Mouse (Mus musculus) hindbrain, embryonic 14.5 days (tissue): ENCODE results near the gene Tor1aip1. TPM values are rescaled to one million over a fixed set of nuclear protein-coding genes. Genes with fewer than 3 reads are reported as not detected.

Experiments used
- ATAC-seq: fragments of 200-750 bp; cut with Nextera tagmentation; 2 replicates; pipeline ENCODE4 v1.8.0; 2017; ENCODE audit warnings: moderate number of reproducible peaks, mild to moderate bottlenecking, moderate TSS enrichment, moderate library complexity; ENCODE audit not compliant: low FRiP score
- DNase-seq: peaks from one replicate; pipeline ENCODE4 v3.0.0-alpha.2; 2015; ENCODE audit warnings: low spot score
- H3K27ac ChIP-seq: fragments of 300-500 bp; sonication (generic); 2 replicates; pipeline ENCODE4 v1.5.1; 2014; ENCODE audit warnings: mild to moderate bottlenecking, moderate library complexity
- H3K27me3 ChIP-seq: fragments of 300-500 bp; sonication (generic); 2 replicates; pipeline ENCODE4 v1.6.1; 2014; ENCODE audit warnings: mild to moderate bottlenecking, low read length, mixed read lengths; ENCODE audit not compliant: control insufficient read depth, insufficient read depth
- H3K36me3 ChIP-seq: fragments of 300-500 bp; sonication (generic); replicated peaks from 2 replicates; pipeline ENCODE4 v1.6.1; 2014; ENCODE audit not compliant: control insufficient read depth, insufficient read depth
- H3K4me1 ChIP-seq: fragments of 300-500 bp; sonication (generic); replicated peaks from 2 replicates; pipeline ENCODE4 v1.6.1; 2014; ENCODE audit warnings: antibody characterized with exemption, low read length, mixed read lengths; ENCODE audit not compliant: control insufficient read depth, insufficient read depth
- H3K4me2 ChIP-seq: fragments of 300-500 bp; sonication (generic); replicated peaks from 2 replicates; pipeline ENCODE4 v1.6.1; 2014; ENCODE audit warnings: mild to moderate bottlenecking, moderate library complexity
- H3K4me3 ChIP-seq: fragments of 300-500 bp; sonication (generic); replicated peaks from 2 replicates; pipeline ENCODE4 v1.5.1; 2014; ENCODE audit warnings: mild to moderate bottlenecking, low read length
- H3K9ac ChIP-seq: fragments of 300-500 bp; sonication (generic); 2 replicates; pipeline ENCODE4 v1.6.1; 2014
- H3K9me3 ChIP-seq: fragments of 300-500 bp; sonication (generic); 2 replicates; pipeline ENCODE4 v1.6.1; 2016; ENCODE audit warnings: low read length; ENCODE audit not compliant: control insufficient read depth
- WGBS: fragments of 180-500 bp; shearing (Covaris S2); extraction: QIAGEN DNeasy Blood & Tissue Kit; methylation state at CpG from one replicate; pipeline ENCODE4 v1.1.7; 2014; 5-methylcytosine and 5-hydroxymethylcytosine counted together
- polyA plus RNA-seq: library from polyadenylated mRNA; unstranded; fragments of >200 nt; fragmentation: Nextera tagmentation; extraction: Ambion mirVana; gene quantifications from 2 replicates; pipeline ENCODE4 v1.2.1, GENCODE M21; 2014

Tor1aip1 gene
- 18.3 and 19.4 TPM in 2 replicates for polyA plus RNA-seq

DNA sequence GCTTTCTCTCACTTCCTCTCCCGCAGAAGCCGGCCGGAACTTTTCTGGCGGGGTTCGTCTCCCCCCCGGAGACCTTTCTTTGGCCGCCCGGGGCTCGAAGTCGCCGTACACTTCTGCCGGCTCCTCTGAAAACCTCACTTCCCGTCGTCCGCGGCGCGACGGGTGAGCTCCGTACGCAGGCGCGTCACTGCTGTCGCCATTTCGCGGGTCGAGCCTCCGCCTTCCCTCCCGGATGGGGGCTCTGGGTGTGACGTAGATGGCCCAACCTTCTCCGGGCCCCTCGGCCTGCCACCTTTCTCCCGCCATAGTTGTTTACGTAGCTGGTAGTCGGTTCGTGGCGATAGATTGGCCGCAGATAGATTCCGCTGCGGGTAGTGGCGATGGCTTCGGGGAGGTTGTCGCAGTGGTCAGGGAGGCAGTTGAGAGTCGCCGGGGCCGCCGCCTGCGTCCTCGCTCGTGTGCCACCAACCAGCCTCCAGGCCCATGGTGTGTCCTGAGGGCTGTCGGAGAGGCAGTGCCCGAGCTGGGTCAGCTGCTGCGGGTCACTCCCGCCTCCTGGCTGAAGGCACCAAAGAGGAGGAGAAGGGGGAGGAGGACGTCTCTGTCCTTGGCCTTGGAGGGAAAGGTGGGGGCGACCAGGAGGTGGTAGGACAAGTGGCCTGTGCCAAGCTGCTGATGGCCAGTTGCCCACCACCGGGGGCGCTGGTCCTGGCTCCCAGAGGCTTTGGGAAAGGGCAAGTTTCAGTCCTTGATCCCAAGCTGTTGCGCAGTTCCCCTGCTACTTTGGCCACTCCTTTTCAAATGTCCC is at the start of gene Tor1aip1:
Gene Tor1aip1 (minus strand): TSS at position 551 of the 808 bp plus-strand sequence.
- Histone ChIP-seq H3K36me3 (peaks cover 29% of the 10 kb centered on the region), H3K9me3 (no peaks in the 10 kb centered on the region), H3K4me3 (peak within 1 kb of the TSS; percentile 76), H3K9ac (peak within 1 kb of the TSS; percentile 73), H3K27me3 (no peaks in the 10 kb centered on the region), H3K27ac (peak within 1 kb of the TSS; percentile 96), H3K4me1 (peaks cover 11% of the 10 kb centered on the region), H3K4me2 (peak within 1 kb of the TSS; percentile 63)
- 0% methylated on average over 57 of the region's 59 CpGs for WGBS
- ATAC-seq, result peak; percentile 95
- DNase-seq, result peak; percentile 98

DNA sequence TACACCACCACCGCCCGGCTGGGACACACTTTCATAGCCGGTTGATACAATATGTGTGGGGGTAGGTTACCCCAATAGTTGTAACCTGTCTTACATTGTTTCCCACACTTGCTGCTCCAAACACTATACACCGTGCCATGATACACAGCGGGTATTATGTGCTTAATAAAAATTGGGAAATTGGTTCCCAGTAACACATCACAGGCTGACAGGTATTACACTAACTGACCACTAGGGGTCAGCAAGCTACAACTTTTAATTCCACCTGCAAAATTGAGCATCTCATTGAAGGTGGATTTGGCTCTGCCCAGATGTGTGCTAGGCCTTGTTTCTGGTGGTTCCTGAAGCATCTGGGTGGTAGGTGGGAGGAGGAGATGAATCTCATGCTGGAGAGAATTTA is 49.5 kb upstream of the Tor1aip1 start:
- ATAC-seq (peak; percentile 35; the same call in 1 of the 2 replicates), DNase-seq (peak; percentile 89)
- H3K9me3 ChIP-seq, result no peaks in the 10 kb centered on the region
- H3K27ac ChIP-seq, result no peak overlapping the region
- no peak overlapping the region for H3K9ac ChIP-seq
- H3K4me3 ChIP-seq, result no peak overlapping the region
- no peak overlapping the region for H3K4me2 ChIP-seq
- H3K36me3 ChIP-seq, result no peaks in the 10 kb centered on the region
- peaks cover 9% of the 10 kb centered on the region for H3K4me1 ChIP-seq
- H3K27me3 ChIP-seq, result no peaks in the 10 kb centered on the region
- 58% methylated on average over 5 of the region's 5 CpGs for WGBS

DNA sequence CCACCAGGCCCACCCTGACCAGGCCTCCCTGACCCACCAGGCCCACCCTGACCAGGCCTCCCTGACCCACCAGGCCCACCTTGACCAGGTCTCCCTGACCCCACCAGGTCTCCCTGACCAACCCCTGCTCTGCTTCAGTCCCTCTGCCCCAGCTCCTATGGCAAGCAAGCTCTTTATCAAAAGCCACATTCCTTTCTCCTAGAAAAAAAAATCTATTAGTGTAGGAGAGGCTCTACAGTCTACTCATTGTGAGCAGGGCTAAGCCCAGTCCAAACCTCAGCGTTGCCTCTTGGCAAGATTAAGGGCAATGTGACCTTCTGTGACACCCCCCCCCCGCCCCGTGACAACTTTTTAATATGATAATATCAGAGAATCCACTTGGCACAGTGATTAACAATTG is 48.3 kb upstream of the Tor1aip1 start:
- H3K4me1 ChIP-seq, result no peaks in the 10 kb centered on the region
- ATAC-seq, result no peak
- no peaks in the 10 kb centered on the region for H3K27me3 ChIP-seq
- no peaks in the 10 kb centered on the region for H3K9me3 ChIP-seq
- H3K36me3 ChIP-seq, result no peaks in the 10 kb centered on the region
- no peak overlapping the region for H3K4me3 ChIP-seq
- no peak for DNase-seq
- no peak overlapping the region for H3K9ac ChIP-seq
- whole genome bisulfite sequencing, result 73% methylated on average over 3 of the region's 3 CpGs
- no peak overlapping the region for H3K27ac ChIP-seq
- H3K4me2 ChIP-seq, result no peak overlapping the region

- no peak overlapping the region for H3K4me3 ChIP-seq
- H3K9me3 ChIP-seq, result no peaks in the 10 kb centered on the region
- 73% methylated on average over 3 of the region's 3 CpGs for WGBS
- ATAC-seq (no peak), DNase-seq (no peak)
- H3K27me3 ChIP-seq, result no peaks in the 10 kb centered on the region
- H3K4me2 ChIP-seq, result no peak overlapping the region
- no peak overlapping the region for H3K27ac ChIP-seq
- no peaks in the 10 kb centered on the region for H3K36me3 ChIP-seq
- no peaks in the 10 kb centered on the region for H3K4me1 ChIP-seq
- no peak overlapping the region for H3K9ac ChIP-seq
These were observed 41.4 kb upstream of the Tor1aip1 start for GRCm38 (mm10) chr1:156077655-156078054.

DNA sequence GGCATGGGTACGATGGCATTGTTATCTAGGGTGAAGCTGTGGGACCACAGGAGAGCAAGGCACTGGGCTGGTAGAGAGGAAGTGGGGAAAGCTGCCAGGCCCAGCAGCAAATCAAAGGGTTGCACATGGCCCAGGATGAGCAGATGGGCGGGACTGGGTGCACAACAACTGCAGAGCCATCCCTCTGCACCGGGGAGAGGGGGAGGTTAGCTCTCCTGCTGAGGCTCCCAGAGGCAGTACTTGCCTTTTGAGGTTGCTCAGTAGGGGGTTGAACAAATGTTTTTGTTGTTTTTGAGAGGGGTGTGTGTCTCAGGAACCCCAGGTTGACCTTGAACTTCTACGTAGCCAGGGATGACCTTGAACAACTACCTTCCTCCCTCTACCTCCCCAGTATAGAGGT is 40.2 kb upstream of the Tor1aip1 start:
- Histone ChIP-seq H3K27me3 (no peaks in the 10 kb centered on the region), H3K27ac (no peak overlapping the region), H3K36me3 (no peaks in the 10 kb centered on the region), H3K9ac (no peak overlapping the region), H3K9me3 (no peaks in the 10 kb centered on the region), H3K4me3 (no peak overlapping the region), H3K4me2 (no peak overlapping the region), H3K4me1 (no peaks in the 10 kb centered on the region)
- DNase-seq (no peak), ATAC-seq (no peak)
- WGBS, result 50% methylated on average over 4 of the region's 4 CpGs

GRCm38 (mm10) chr1:156074575-156074974 is 38.3 kb upstream of the Tor1aip1 start:
- ATAC-seq, result no peak
- no peak overlapping the region for H3K4me3 ChIP-seq

GRCm38 (mm10) chr1:156073169-156073821 is 37.0 kb upstream of the Tor1aip1 start:
- WGBS, result 62% methylated on average over 15 of the region's 15 CpGs
- Histone ChIP-seq H3K27me3 (no peaks in the 10 kb centered on the region), H3K9me3 (no peaks in the 10 kb centered on the region), H3K4me2 (no peak overlapping the region), H3K4me3 (no peak overlapping the region), H3K9ac (no peak overlapping the region), H3K27ac (no peak overlapping the region), H3K36me3 (no peaks in the 10 kb centered on the region), H3K4me1 (no peaks in the 10 kb centered on the region)
- ATAC-seq (no peak), DNase-seq (no peak)

More at GRCm38 (mm10) chr1:156074575-156074974, 38.3 kb upstream of the Tor1aip1 start:
- Histone ChIP-seq H3K9ac (no peak overlapping the region), H3K9me3 (no peaks in the 10 kb centered on the region), H3K4me1 (no peaks in the 10 kb centered on the region), H3K27me3 (no peaks in the 10 kb centered on the region), H3K36me3 (no peaks in the 10 kb centered on the region), H3K4me2 (no peak overlapping the region), H3K27ac (no peak overlapping the region)
- no peak for DNase-seq
- WGBS, result 54% methylated on average over 8 of the region's 8 CpGs

GRCm38 (mm10) chr1:156070106-156070505 is 33.8 kb upstream of the Tor1aip1 start:
- no peak overlapping the region for H3K27ac ChIP-seq
- 88% methylated on average over 14 of the region's 14 CpGs for WGBS
- no peaks in the 10 kb centered on the region for H3K4me1 ChIP-seq
- DNase-seq, result no peak
- ATAC-seq, result no peak
- peaks cover 19% of the 10 kb centered on the region for H3K36me3 ChIP-seq
- H3K4me2 ChIP-seq, result no peak overlapping the region
- H3K4me3 ChIP-seq, result no peak overlapping the region
- no peaks in the 10 kb centered on the region for H3K9me3 ChIP-seq
- H3K27me3 ChIP-seq, result no peaks in the 10 kb centered on the region
- no peak overlapping the region for H3K9ac ChIP-seq

GRCm38 (mm10) chr1:156066133-156066532 is 29.9 kb upstream of the Tor1aip1 start:
- Histone ChIP-seq H3K36me3 (peaks cover 49% of the 10 kb centered on the region), H3K27ac (no peak overlapping the region), H3K4me3 (no peak overlapping the region), H3K27me3 (no peaks in the 10 kb centered on the region), H3K9ac (no peak overlapping the region), H3K9me3 (no peaks in the 10 kb centered on the region), H3K4me2 (no peak overlapping the region), H3K4me1 (no peaks in the 10 kb centered on the region)
- WGBS, result 63% methylated on average over 3 of the region's 3 CpGs
- DNase-seq (no peak), ATAC-seq (no peak)
